Mouse (Mus musculus) liver, embryonic 14.5 days (tissue): ENCODE measurements at regions not wholly inside any gene's neighbourhood (a gene's known extent, or its start where the extent isn't known, plus 50 kb on each side); places are given as distances from the start of the nearest gene placed in this dataset.
"Not testable (repeated sequence)": the region's sequence is repeated elsewhere in the genome, so short reads cannot be mapped to it uniquely, and the experiment has no call there.

Experiments used
- ATAC-seq: fragments of 200-750 bp; cut with Nextera tagmentation; 2 replicates; pipeline ENCODE4 v1.8.0; 2017; ENCODE audit warnings: moderate number of reproducible peaks, mild to moderate bottlenecking, moderate library complexity; ENCODE audit not compliant: insufficient read depth
- DNase-seq, 3 experiments: peaks; one replicate each; pipeline ENCODE4 v3.0.0-alpha.2; 2012 to 2013; ENCODE audit warnings: low read depth in 3 of 3, low spot score in 3 of 3
- H3K27ac ChIP-seq: fragments of 300-500 bp; sonication (generic); 2 replicates; pipeline ENCODE4 v1.5.1; 2014; ENCODE audit warnings: moderate library complexity, mild to moderate bottlenecking, control low read depth, inconsistent platforms
- H3K27me3 ChIP-seq: fragments of 300-500 bp; sonication (generic); 2 replicates; pipeline ENCODE4 v1.6.1; 2014; ENCODE audit warnings: mild to moderate bottlenecking, low read length, moderate library complexity; ENCODE audit not compliant: control insufficient read depth, insufficient read depth
- H3K36me3 ChIP-seq: fragments of 300-500 bp; sonication (generic); replicated peaks from 2 replicates; pipeline ENCODE4 v1.6.1; 2014; ENCODE audit warnings: low read depth; ENCODE audit not compliant: control insufficient read depth, insufficient read depth
- H3K4me1 ChIP-seq, 2 experiments: fragments of 200-500 bp in 1 of 2; fragments of 300-500 bp in 1 of 2; sonication (generic) in 1 of 2; replicated peaks; 2 replicates each; pipeline ENCODE4 v1.6.1; 2012 to 2014; ENCODE audit warnings: antibody characterized with exemption in 1 of 2, inconsistent platforms in 1 of 2, low read length in 1 of 2; ENCODE audit not compliant: control insufficient read depth in 2 of 2, insufficient read depth in 2 of 2
- H3K4me2 ChIP-seq: fragments of 300-500 bp; sonication (generic); 2 replicates; pipeline ENCODE4 v1.6.1; 2014; ENCODE audit warnings: low read depth, mild to moderate bottlenecking, control low read depth, moderate library complexity
- H3K4me3 ChIP-seq, 2 experiments: fragments of 200-500 bp in 1 of 2; fragments of 300-500 bp in 1 of 2; sonication (generic) in 1 of 2; 2 replicates each; pipeline ENCODE4 v1.5.1; 2012 to 2014; ENCODE audit warnings: low read depth in 2 of 2, low read length in 2 of 2, mild to moderate bottlenecking in 2 of 2, control low read depth in 1 of 2, inconsistent platforms in 1 of 2, moderate library complexity in 1 of 2; ENCODE audit not compliant: insufficient read depth in 1 of 2
- H3K9ac ChIP-seq: fragments of 300-500 bp; sonication (generic); replicated peaks from 2 replicates; pipeline ENCODE4 v1.6.1; 2014; ENCODE audit warnings: mild to moderate bottlenecking, control low read depth, moderate library complexity
- H3K9me3 ChIP-seq: fragments of 300-500 bp; sonication (generic); 2 replicates; pipeline ENCODE4 v1.6.1; 2016; ENCODE audit warnings: low read length, mixed read lengths; ENCODE audit not compliant: control insufficient read depth
- CTCF ChIP-seq: IDR thresholded peaks from 2 replicates; pipeline ENCODE4 v1.5.1; 2016; ENCODE audit warnings: antibody characterized with exemption, low read depth, control low read depth
- EP300 ChIP-seq: IDR thresholded peaks from 2 replicates; pipeline ENCODE4 v1.6.1; 2016; ENCODE audit warnings: antibody characterized with exemption, low read depth
- WGBS: fragments of 180-500 bp; shearing (Covaris S2); extraction: QIAGEN DNeasy Blood & Tissue Kit; methylation state at CpG from one replicate; pipeline ENCODE4 v1.1.7; 2014; ENCODE audit not compliant: insufficient replicate concordance; 5-methylcytosine and 5-hydroxymethylcytosine counted together

DNA sequence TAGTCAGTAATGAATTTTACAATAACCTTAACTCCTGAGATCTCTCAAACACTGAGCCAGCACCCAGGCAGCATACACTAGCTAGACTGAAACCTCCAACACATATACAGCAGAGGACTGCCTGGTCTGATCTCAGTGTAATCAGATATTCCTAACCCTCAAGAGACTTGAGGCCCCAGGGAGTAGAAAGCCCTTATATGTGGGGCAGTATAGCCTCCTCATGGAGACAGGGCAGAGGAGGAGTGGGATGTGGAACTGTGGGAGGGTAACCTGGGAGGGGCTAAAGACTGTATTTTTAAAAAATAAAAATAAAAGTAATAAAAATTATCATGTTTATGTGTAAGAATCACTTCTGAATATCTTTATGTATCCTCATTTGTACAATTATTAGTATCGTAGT, 1934.3 kb upstream of the Pcdh20 start:
- Histone ChIP-seq H3K4me2 (no peak overlapping the region), H3K36me3 (no peaks in the 10 kb centered on the region), H3K4me1 (no peaks in the 10 kb centered on the region), H3K27ac (no peak overlapping the region), H3K9ac (no peak overlapping the region), H3K4me3 (no peak overlapping the region), H3K9me3 (no peaks in the 10 kb centered on the region), H3K27me3 (no peaks in the 10 kb centered on the region)
- WGBS: 91% methylated on average over 1 of the region's 1 CpGs
- ATAC-seq (no peak), DNase-seq (no peak)
- TF ChIP-seq EP300: no peak
- no peak for TF ChIP-seq CTCF

GRCm38 (mm10) chr14:90367256-90367936, 1896.2 kb upstream of the Pcdh20 start:
- DNase-seq (no peak), ATAC-seq (no peak)
- H3K4me3 ChIP-seq: no peak overlapping the region
- TF ChIP-seq EP300 (no peak), CTCF (no peak)
- WGBS: 54% methylated on average over 3 of the region's 3 CpGs
- no peaks in the 10 kb centered on the region for H3K4me1 ChIP-seq
- H3K36me3 ChIP-seq: no peaks in the 10 kb centered on the region
- H3K9ac ChIP-seq: no peak overlapping the region
- H3K9me3 ChIP-seq: no peaks in the 10 kb centered on the region
- no peaks in the 10 kb centered on the region for H3K27me3 ChIP-seq
- H3K27ac ChIP-seq: no peak overlapping the region
- H3K4me2 ChIP-seq: no peak overlapping the region

DNA sequence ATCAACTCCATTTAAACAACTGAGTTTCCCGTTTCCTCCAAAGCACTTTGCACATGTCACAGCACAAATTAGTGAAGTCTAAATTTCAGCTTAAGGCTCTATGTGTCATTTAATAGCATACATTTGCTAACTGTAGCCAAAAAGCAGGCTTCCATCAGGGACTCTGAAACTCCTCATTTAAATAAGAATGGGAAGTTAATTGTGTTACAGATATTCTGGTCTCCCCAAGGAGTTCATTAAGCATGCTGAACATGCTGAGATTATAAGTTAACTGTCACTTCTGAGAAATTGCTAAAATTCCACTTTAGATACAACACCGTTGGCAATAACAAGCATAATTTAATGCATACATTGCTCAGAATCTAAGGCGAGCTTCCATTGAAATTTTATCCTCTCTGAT, 1863.3 kb upstream of the Pcdh20 start:
- ATAC-seq (no peak), DNase-seq (no peak)
- no peak overlapping the region for H3K9ac ChIP-seq
- no peaks in the 10 kb centered on the region for H3K36me3 ChIP-seq
- no peaks in the 10 kb centered on the region for H3K27me3 ChIP-seq
- no peak overlapping the region for H3K4me2 ChIP-seq
- no peaks in the 10 kb centered on the region for H3K4me1 ChIP-seq
- no peak overlapping the region for H3K4me3 ChIP-seq
- TF ChIP-seq CTCF (no peak), EP300 (no peak)
- WGBS: 50% methylated on average over 3 of the region's 3 CpGs
- no peak overlapping the region for H3K27ac ChIP-seq
- H3K9me3 ChIP-seq: no peaks in the 10 kb centered on the region

DNA sequence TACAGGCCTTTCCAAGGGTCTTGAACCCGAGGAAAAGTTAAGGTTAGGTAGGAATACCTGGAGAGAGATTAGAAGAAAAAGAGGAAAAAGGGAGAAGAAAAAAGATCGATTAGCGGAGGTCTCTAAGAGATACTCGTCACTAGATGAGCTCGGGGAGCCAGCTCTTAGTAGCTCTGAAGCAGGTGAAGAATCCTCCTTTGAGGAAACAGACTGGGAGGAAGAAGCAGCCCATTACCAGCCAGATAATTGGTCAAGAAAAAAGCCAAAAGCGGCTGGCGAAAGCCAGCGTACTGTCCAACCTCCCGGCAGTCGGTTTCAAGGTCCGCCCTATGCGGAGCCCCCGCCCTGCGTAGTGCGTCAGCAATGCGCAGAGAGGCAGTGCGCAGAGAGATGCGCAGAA, 1824.3 kb upstream of the Pcdh20 start:
- H3K9ac ChIP-seq, H3K9me3 ChIP-seq, DNase-seq, H3K4me3 ChIP-seq, ATAC-seq, H3K36me3 ChIP-seq, H3K4me1 ChIP-seq, H3K4me2 ChIP-seq, H3K27me3 ChIP-seq, H3K27ac ChIP-seq: not testable (repeated sequence)
- 85% methylated on average over 9 of the region's 18 CpGs for WGBS

- Histone ChIP-seq H3K4me3 (no peak overlapping the region), H3K4me2 (no peak overlapping the region), H3K4me1 (no peaks in the 10 kb centered on the region), H3K9ac (no peak overlapping the region), H3K36me3 (no peaks in the 10 kb centered on the region), H3K27me3 (no peaks in the 10 kb centered on the region), H3K9me3 (no peaks in the 10 kb centered on the region), H3K27ac (no peak overlapping the region)
- DNase-seq (no peak), ATAC-seq (no peak)
- TF ChIP-seq CTCF (no peak), EP300 (no peak)
- WGBS: 72% methylated on average over 3 of the region's 3 CpGs
Observed at GRCm38 (mm10) chr14:90246042-90246441, 1774.8 kb upstream of the Pcdh20 start.
